Mouse (Mus musculus) forebrain, embryonic 11.5 days (tissue): ENCODE results near the gene Tfpi. TPM values are rescaled to one million over a fixed set of nuclear protein-coding genes. Genes with fewer than 3 reads are reported as not detected.

Source experiments
- ATAC-seq: fragments of 200-750 bp; cut with Nextera tagmentation; replicated peaks from 2 replicates; pipeline ENCODE4 v1.8.0; 2017; ENCODE audit warnings: moderate TSS enrichment; ENCODE audit not compliant: low FRiP score
- DNase-seq: peaks from one replicate; pipeline ENCODE4 v3.0.0-alpha.2; 2017; ENCODE audit warnings: low spot score
- H3K27ac ChIP-seq: fragments of 300-500 bp; sonication (generic); 2 replicates; pipeline ENCODE4 v1.5.1; 2014; ENCODE audit warnings: low read depth, low read length
- H3K27me3 ChIP-seq: fragments of 300-500 bp; sonication (generic); 2 replicates; pipeline ENCODE4 v1.6.1; 2014; ENCODE audit warnings: mild to moderate bottlenecking, low read length, mixed read lengths; ENCODE audit not compliant: control insufficient read depth, insufficient read depth
- H3K36me3 ChIP-seq: fragments of 300-500 bp; sonication (generic); 2 replicates; pipeline ENCODE4 v1.6.1; 2014; ENCODE audit warnings: mild to moderate bottlenecking, low read length, moderate library complexity, mixed read lengths; ENCODE audit not compliant: control insufficient read depth, insufficient read depth
- H3K4me1 ChIP-seq: fragments of 300-500 bp; sonication (generic); replicated peaks from 2 replicates; pipeline ENCODE4 v1.6.1; 2014; ENCODE audit warnings: low read length, mixed read lengths; ENCODE audit not compliant: control insufficient read depth, insufficient read depth
- H3K4me2 ChIP-seq: fragments of 300-500 bp; sonication (generic); 2 replicates; pipeline ENCODE4 v1.6.1; 2014; ENCODE audit warnings: low read depth, mild to moderate bottlenecking, low read length, moderate library complexity, mixed read lengths; ENCODE audit not compliant: severe bottlenecking
- H3K4me3 ChIP-seq: fragments of 300-500 bp; sonication (generic); 2 replicates; pipeline ENCODE4 v1.5.1; 2014; ENCODE audit warnings: low read depth, low read length
- H3K9ac ChIP-seq: fragments of 300-500 bp; sonication (generic); 2 replicates; pipeline ENCODE4 v1.6.1; 2014; ENCODE audit warnings: low read length
- H3K9me3 ChIP-seq: fragments of 300-500 bp; sonication (generic); 2 replicates; pipeline ENCODE4 v1.6.1; 2016; ENCODE audit warnings: low read length, mixed read lengths; ENCODE audit not compliant: control insufficient read depth
- WGBS: fragments of 180-500 bp; shearing (Covaris S2); extraction: QIAGEN DNeasy Blood & Tissue Kit; methylation state at CpG from one replicate; pipeline ENCODE4 v1.1.7; 2014; 5-methylcytosine and 5-hydroxymethylcytosine counted together
- polyA plus RNA-seq: library from polyadenylated mRNA; unstranded; fragments of >200 nt; fragmentation: Nextera tagmentation; extraction: Ambion mirVana; gene quantifications from 2 replicates; pipeline ENCODE4 v1.2.1, GENCODE M21; 2014

Gene Tfpi
- polyA plus RNA-seq, 1 experiment from 2014 or later = 9.9 TPM

DNA sequence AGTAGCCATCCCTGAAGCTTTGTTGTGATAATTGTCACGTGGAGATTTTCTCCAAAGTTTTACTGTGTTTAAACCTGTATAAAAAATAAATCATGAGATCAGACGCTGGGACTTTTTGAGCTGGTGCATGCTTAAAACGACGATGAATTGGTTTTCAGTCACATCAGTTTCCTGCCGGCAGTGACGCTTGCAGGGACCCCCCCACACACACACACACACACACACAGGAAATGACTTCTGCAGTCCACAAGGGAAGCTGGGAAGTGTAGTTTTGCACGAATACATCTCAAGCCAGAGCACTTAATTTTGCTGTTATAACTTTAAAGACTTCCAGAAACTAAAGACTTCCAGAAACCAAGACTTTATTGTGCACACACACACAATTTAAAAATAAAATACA, 5.3 kb upstream of the Tfpi start:
- no peak for ATAC-seq
- Histone ChIP-seq H3K27me3 (no peaks in the 10 kb centered on the region), H3K9ac (no peak overlapping the region), H3K27ac (no peak overlapping the region), H3K36me3 (no peaks in the 10 kb centered on the region), H3K4me1 (no peaks in the 10 kb centered on the region), H3K4me2 (no peak overlapping the region), H3K4me3 (no peak overlapping the region), H3K9me3 (no peaks in the 10 kb centered on the region)
- DNase-seq = no peak
- WGBS = 67% methylated on average over 7 of the region's 7 CpGs

DNA sequence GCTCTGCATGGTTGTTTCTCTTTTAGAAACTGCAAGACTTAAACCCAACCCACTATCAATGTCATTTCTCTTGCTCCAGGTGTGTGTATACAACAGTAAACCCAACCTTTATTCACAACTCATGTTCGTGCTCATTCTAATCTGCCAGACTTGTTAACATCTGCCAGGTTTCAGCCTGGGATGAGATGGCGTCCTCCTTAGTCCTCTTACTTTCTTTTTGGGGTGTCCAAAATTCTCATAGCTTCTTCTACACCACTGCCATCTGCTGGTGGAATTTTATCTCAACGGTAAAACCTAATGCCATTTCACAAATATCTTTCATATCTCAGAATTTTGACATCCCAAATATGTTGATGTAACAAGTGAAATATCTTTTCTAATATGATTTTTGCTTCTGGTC, 2.5 kb upstream of the Tfpi start:
- ATAC-seq (no peak), DNase-seq (no peak)
- no peak overlapping the region for H3K27ac ChIP-seq
- no peak overlapping the region for H3K4me2 ChIP-seq
- H3K4me3 ChIP-seq = no peak overlapping the region
- no peak overlapping the region for H3K9ac ChIP-seq
- no peaks in the 10 kb centered on the region for H3K27me3 ChIP-seq
- no peaks in the 10 kb centered on the region for H3K36me3 ChIP-seq
- no peaks in the 10 kb centered on the region for H3K9me3 ChIP-seq
- no peaks in the 10 kb centered on the region for H3K4me1 ChIP-seq
- 39% methylated on average over 3 of the region's 3 CpGs for WGBS

DNA sequence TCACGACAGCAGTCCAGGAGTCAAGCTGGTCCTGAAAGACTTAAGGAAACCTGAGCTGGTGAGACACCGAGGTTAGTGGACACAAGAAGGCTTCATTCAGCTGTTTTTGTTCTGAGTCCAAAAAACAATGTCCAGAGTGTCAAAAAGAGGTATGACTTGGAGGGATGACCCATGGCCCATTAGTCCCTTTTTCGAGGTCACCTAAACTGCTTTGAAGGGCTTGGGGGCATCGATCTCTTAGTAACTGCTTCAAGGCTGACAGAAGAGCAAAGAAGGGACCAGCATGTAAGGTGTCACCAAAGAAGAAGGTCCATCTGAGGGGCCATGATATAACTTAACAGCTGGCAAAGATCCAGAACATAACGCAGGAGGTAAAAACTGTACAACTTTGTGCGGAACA, 1.2 kb upstream of the Tfpi start:
- WGBS = 90% methylated on average over 6 of the region's 6 CpGs
- Histone ChIP-seq H3K9me3 (no peaks in the 10 kb centered on the region), H3K27ac (no peak overlapping the region), H3K4me3 (no peak overlapping the region), H3K27me3 (no peaks in the 10 kb centered on the region), H3K36me3 (no peaks in the 10 kb centered on the region), H3K4me1 (no peaks in the 10 kb centered on the region), H3K4me2 (no peak overlapping the region), H3K9ac (no peak overlapping the region)
- ATAC-seq (no peak), DNase-seq (no peak)

DNA sequence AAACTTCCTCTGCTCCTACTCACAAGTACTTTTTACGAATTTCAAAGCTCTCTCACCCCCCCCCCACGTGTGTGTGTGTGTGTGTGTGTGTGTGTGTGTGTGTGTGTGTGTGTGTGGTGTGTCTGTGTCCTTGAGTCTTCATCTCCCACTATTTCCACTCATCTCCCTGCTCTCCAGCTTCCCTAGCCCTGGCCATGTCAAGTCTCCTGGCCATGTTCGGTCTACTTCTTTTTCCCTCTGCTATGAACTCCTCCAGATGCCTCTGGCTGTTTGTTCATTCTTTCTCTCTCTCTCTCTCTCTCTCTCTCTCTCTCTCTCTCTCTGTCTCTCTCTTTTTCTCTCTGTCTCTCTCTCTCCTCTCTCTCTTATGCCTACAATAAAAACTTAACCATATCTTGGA, 444 bp downstream of the Tfpi start:
- Histone ChIP-seq H3K4me1 (no peaks in the 10 kb centered on the region), H3K4me2 (no peak overlapping the region), H3K9me3 (no peaks in the 10 kb centered on the region), H3K9ac (no peak overlapping the region), H3K27ac (no peak overlapping the region), H3K36me3 (no peaks in the 10 kb centered on the region), H3K4me3 (no peak overlapping the region), H3K27me3 (no peaks in the 10 kb centered on the region)
- ATAC-seq (no peak), DNase-seq (no peak)
- 67% methylated on average over 3 of the region's 3 CpGs for WGBS

DNA sequence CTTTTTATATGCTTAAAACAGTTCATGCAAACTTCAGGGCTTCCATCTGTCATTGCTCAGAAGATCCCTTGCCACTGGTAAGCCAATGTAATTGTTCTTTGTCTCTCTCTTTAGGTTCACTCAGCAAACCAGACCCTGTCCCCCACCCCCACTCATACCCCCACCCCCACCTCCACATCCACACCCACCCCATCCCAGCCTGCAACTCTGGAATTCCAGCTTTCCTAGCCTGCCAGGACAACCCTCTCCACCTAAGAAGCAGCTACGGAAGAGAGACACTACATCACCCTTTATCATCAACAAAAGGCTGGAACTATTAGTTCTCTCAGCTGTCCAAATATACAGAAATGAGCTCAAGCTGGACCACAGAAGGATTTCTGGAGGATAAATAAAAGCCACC, 974 bp downstream of the Tfpi start:
- no peak overlapping the region for H3K9ac ChIP-seq
- no peaks in the 10 kb centered on the region for H3K36me3 ChIP-seq
- ATAC-seq (no peak), DNase-seq (no peak)
- H3K27ac ChIP-seq = no peak overlapping the region
- no peaks in the 10 kb centered on the region for H3K27me3 ChIP-seq
- H3K4me2 ChIP-seq = no peak overlapping the region
- no peaks in the 10 kb centered on the region for H3K4me1 ChIP-seq
- 44% methylated on average over 1 of the region's 1 CpGs for WGBS
- H3K4me3 ChIP-seq = no peak overlapping the region
- no peaks in the 10 kb centered on the region for H3K9me3 ChIP-seq

DNA sequence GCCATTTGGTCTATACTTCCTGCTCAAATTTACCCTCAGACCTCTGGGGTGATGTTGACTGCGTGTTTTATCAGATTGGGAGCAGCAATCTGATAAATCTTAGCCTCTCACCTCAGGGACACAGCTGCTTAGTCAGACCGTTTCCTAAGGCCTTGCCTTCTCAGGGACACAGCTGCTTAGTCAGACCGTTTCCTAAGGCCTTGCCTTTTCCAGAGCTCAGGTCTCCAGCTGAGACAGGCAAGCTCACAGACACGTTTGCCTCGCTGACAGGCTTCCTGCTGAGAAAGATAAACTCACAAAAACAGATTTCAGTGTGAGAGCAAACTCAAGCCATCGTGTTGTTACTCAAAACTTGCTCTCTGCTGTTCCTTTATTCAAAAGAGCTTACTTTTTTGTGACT, 1.9 kb downstream of the Tfpi start:
- Histone ChIP-seq H3K9me3 (no peaks in the 10 kb centered on the region), H3K4me1 (no peaks in the 10 kb centered on the region), H3K9ac (no peak overlapping the region), H3K27me3 (no peaks in the 10 kb centered on the region), H3K4me3 (no peak overlapping the region), H3K36me3 (no peaks in the 10 kb centered on the region), H3K4me2 (no peak overlapping the region), H3K27ac (no peak overlapping the region)
- no peak for ATAC-seq
- no peak for DNase-seq
- 5% methylated on average over 6 of the region's 6 CpGs for WGBS

DNA sequence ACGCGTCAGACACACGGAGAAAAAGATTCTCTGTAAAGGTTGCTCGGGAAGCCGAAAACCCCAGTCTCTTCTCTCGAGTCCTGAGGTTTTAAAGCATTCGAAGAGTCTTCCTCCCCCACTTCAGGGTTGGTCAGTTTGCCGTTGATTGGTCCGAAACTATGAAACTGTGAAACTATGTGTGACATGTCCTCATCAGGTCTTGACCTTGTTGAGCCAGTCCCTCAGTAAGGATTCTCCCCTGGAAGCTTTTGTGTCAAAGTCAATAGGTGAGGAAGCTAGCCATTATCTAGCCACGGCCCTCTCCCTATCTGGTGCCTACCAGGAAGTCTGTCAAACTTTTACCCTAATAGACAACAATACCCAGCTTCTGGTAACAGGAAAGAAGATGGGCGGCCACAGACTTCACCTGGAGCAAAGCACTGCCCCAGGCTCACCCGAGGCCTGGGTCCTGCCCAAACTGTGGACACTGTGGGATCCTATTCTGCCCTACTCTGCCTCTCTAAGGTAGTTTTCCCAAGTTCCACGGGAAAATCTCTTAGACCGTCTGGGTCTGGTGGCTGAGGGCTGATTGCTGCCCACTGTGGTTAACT, 2.5 kb downstream of the Tfpi start:
- Histone ChIP-seq H3K4me2 (no peak overlapping the region), H3K9me3 (no peaks in the 10 kb centered on the region), H3K4me1 (no peaks in the 10 kb centered on the region), H3K27me3 (no peaks in the 10 kb centered on the region), H3K36me3 (no peaks in the 10 kb centered on the region), H3K9ac (no peak overlapping the region), H3K4me3 (no peak overlapping the region), H3K27ac (no peak overlapping the region)
- ATAC-seq (no peak), DNase-seq (no peak)
- WGBS = 79% methylated on average over 14 of the region's 14 CpGs

DNA sequence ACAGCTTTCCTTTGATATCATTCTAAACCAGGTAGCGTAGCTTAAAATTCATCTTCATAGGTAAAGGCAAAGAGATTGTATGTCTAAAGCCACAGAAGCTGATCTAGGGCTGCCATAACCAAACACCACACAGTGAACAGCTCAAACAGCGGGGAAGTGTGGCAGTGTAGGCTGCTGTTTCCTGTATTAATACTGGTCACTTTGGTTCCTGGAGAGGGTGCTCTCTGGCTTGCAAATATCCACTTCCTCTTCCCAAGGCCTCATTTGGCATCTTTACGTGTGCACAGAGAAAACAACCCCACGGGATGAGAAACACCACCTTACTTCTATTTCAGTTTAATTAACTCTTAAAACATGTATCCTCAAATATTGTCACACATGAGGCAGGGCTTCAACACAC, 9.2 kb downstream of the Tfpi start:
- DNase-seq (no peak), ATAC-seq (no peak)
- H3K27me3 ChIP-seq = no peaks in the 10 kb centered on the region
- H3K4me1 ChIP-seq = no peaks in the 10 kb centered on the region
- WGBS = 90% methylated on average over 4 of the region's 4 CpGs
- no peak overlapping the region for H3K9ac ChIP-seq
- no peak overlapping the region for H3K4me2 ChIP-seq
- no peak overlapping the region for H3K4me3 ChIP-seq
- H3K36me3 ChIP-seq = no peaks in the 10 kb centered on the region
- no peak overlapping the region for H3K27ac ChIP-seq
- H3K9me3 ChIP-seq = no peaks in the 10 kb centered on the region

DNA sequence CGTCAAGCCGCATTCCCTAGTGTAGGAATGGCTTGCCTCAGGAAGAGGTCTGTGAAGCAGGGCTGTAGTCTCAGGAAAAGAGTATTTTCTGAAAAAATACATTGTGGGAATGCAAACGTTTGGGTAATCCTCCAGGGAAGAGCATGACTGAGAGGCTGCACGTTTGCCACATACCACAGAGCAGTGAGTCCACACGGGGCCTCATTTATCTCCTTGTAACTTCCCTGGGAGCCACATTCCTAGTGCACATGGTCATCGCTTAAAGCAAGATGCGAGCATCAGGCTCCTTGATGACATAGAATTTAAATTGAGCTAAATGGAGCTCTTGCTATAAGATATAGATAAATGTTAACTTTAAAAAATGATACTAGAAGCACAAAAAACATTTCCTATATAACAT, 11.6 kb downstream of the Tfpi start:
- Histone ChIP-seq H3K27me3 (no peaks in the 10 kb centered on the region), H3K9me3 (no peaks in the 10 kb centered on the region), H3K4me3 (no peak overlapping the region), H3K27ac (no peak overlapping the region), H3K4me1 (no peaks in the 10 kb centered on the region), H3K36me3 (no peaks in the 10 kb centered on the region), H3K4me2 (no peak overlapping the region), H3K9ac (no peak overlapping the region)
- 59% methylated on average over 7 of the region's 7 CpGs for WGBS
- DNase-seq = no peak
- no peak for ATAC-seq
